Mouse (Mus musculus): ENCODE data around the gene Pcnx2. TPM values are rescaled to one million over a fixed set of nuclear protein-coding genes. Genes with fewer than 3 reads are reported as not detected.

Gene Pcnx2
- polyA plus RNA-seq, 1 experiment from 2014 or later: 5.6 TPM

DNA sequence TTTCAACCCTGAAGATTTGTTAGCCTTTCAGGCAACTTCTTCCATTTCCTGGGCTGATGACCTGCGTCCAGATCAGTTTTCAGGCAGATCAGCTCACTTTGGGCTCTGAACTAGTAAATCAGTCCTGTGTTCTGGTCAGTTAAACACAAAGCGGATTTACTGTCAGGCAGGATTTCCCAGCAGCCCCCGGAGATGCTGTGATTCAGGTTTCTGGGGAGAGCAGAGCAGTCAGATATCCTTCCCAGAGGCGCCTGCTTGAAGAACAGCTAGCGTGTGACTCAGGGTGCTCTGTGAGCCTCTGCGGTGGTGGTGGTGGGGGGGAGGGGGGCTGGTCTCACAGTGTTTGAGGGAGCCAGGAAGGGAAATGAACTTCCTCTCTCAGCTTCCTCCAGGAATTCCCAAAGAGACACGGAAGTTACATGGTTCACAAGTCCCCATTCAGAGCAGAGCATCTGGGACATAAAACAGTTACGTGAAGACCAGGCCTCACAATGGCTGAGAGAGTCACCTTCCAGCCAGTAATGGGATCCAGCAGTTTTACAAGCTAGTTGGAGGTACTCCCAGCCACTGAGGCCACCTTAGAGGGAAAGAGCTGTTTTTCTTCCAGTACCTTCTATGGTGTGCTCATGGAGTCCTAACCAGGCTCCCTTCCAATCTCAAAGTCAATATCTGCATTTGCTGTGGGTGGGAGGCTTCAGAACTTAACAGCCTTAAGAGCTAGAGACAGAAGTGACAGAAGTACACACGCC, 25.4 kb downstream of the Pcnx2 start:
- H3K36me3 ChIP-seq (ENCODE audit: control insufficient read depth, insufficient read depth): no peaks in the 10 kb centered on the region

DNA sequence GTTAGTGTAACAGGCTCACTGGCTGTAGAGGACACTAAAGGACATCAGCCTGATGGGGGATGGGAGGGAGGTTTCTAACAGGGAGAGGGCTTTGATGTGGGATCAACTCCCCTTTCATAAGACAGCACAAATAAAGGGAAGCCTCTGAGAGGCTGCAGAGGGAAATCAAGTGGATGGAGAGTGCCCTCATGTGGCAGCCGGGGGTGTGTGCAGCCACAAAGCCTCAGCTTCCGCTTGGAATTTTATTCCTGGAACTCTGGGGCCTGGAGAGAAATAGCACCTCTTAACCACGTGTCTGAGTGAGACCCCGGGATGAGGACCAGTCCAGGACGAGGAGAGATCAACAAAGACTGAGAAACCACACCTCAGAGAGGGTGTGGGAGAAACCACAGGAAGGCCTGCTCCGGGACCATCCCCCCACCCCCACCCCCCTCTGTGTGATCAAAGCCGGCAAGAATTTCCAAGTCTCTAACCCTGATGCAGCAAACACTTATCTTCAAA, 27.2 kb downstream of the Pcnx2 start:
- Histone ChIP-seq H3K36me3 (ENCODE audit: control insufficient read depth, insufficient read depth) (no peaks in the 10 kb centered on the region), H3K4me2 (ENCODE audit: low read length) (no peak overlapping the region), H3K4me3 (replicated peaks; ENCODE audit: low read length) (no peak overlapping the region), H3K4me1 (replicated peaks; ENCODE audit: control insufficient read depth, insufficient read depth, low read length) (peaks cover 13% of the 10 kb centered on the region; the same call in 1 of the 2 replicates), H3K9me3 (ENCODE audit: control insufficient read depth, low read length) (no peaks in the 10 kb centered on the region), H3K27me3 (replicated peaks; ENCODE audit: control insufficient read depth, insufficient read depth, low read length) (no peaks in the 10 kb centered on the region), H3K27ac (ENCODE audit: low read length) (no peak overlapping the region), H3K9ac (replicated peaks; ENCODE audit: low read depth, low read length) (no peak overlapping the region; the same call in 1 of the 2 replicates)
- 6% methylated on average over 7 of the region's 7 CpGs for WGBS
- ATAC-seq: peak; percentile 84

More for the DNA sequence above, 25.4 kb downstream of the Pcnx2 start:
- Histone ChIP-seq H3K4me3 (replicated peaks; ENCODE audit: low read length) (no peak overlapping the region), H3K9me3 (ENCODE audit: control insufficient read depth, low read length) (no peaks in the 10 kb centered on the region), H3K4me1 (replicated peaks; ENCODE audit: control insufficient read depth, insufficient read depth, low read length) (peaks cover 13% of the 10 kb centered on the region; the same call in 1 of the 2 replicates), H3K9ac (replicated peaks; ENCODE audit: low read depth, low read length) (no peak overlapping the region), H3K4me2 (ENCODE audit: low read length) (no peak overlapping the region), H3K27ac (ENCODE audit: low read length) (no peak overlapping the region), H3K27me3 (replicated peaks; ENCODE audit: control insufficient read depth, insufficient read depth, low read length) (no peaks in the 10 kb centered on the region)
- ATAC-seq: no peak
- 88% methylated on average over 9 of the region's 9 CpGs for WGBS

DNA sequence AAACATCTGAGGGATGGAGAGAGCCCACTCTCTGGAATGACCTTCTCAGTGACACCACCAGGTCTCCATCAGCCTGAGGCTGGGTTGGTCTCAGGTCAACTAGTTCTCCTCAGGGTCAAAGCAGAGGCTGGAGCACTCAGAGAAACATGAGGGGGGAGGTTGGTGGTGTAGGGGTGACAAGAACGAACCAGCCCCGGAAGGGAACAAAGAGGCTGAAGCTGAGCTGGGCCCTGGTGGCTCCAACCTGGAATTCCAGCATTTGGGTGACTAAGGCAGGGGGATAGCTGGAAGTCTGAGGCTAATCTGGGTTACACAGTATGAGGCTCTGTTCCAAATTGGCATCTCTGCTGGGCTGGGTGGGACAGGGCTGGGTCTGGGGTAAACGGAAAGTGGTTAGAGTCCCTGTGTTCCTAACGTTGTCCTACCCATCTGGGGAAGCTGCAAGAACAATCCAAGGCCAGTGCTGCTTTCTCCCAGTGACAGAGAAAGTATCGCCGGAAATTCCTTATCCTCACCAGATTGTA, 27.9 kb downstream of the Pcnx2 start:
- Histone ChIP-seq H3K9ac (replicated peaks; ENCODE audit: low read depth, low read length) (no peak overlapping the region; the same call in none of the 2 replicates), H3K27ac (ENCODE audit: low read length) (0 out of 2 replicates have a peak overlapping the region, but pooled peaks have one; percentile 1), H3K4me1 (replicated peaks; ENCODE audit: control insufficient read depth, insufficient read depth, low read length) (peaks cover 13% of the 10 kb centered on the region; the same call in 1 of the 2 replicates), H3K4me2 (ENCODE audit: low read length) (no peak overlapping the region), H3K9me3 (ENCODE audit: control insufficient read depth, low read length) (no peaks in the 10 kb centered on the region), H3K4me3 (replicated peaks; ENCODE audit: low read length) (no peak overlapping the region), H3K36me3 (ENCODE audit: control insufficient read depth, insufficient read depth) (no peaks in the 10 kb centered on the region), H3K27me3 (replicated peaks; ENCODE audit: control insufficient read depth, insufficient read depth, low read length) (no peaks in the 10 kb centered on the region)
- WGBS: 40% methylated on average over 6 of the region's 6 CpGs
- 0 out of 2 replicates have a peak, but pooled peaks have one; percentile 27 for ATAC-seq

DNA sequence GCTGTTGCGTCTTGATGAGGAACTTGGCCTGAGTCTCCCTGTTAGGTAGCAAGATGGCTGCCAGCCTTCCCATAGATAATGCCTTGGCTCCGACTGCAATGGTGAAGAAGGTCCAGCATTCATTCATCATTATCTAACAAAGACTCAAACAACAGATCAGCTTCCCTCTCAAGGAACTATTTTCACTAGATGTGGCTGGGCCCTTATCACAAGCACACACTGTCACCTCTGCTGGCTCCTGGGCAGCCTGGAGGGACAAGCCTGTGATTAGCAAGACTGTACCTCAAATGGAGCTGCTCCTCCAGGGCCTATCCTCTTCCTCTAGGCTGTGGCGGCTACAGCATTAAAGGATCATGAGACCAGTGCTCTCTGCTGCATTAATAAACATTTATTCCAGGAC, 28.4 kb downstream of the Pcnx2 start:
- Histone ChIP-seq H3K27me3 (replicated peaks; ENCODE audit: control insufficient read depth, insufficient read depth, low read length) (no peaks in the 10 kb centered on the region), H3K9ac (replicated peaks; ENCODE audit: low read depth, low read length) (no peak overlapping the region), H3K36me3 (ENCODE audit: control insufficient read depth, insufficient read depth) (no peaks in the 10 kb centered on the region), H3K4me2 (ENCODE audit: low read length) (no peak overlapping the region), H3K27ac (ENCODE audit: low read length) (no peak overlapping the region), H3K4me3 (replicated peaks; ENCODE audit: low read length) (no peak overlapping the region), H3K4me1 (replicated peaks; ENCODE audit: control insufficient read depth, insufficient read depth, low read length) (peaks cover 13% of the 10 kb centered on the region; the same call in 1 of the 2 replicates), H3K9me3 (ENCODE audit: control insufficient read depth, low read length) (no peaks in the 10 kb centered on the region)
- no peak for ATAC-seq
- 85% methylated on average over 3 of the region's 3 CpGs for WGBS

DNA sequence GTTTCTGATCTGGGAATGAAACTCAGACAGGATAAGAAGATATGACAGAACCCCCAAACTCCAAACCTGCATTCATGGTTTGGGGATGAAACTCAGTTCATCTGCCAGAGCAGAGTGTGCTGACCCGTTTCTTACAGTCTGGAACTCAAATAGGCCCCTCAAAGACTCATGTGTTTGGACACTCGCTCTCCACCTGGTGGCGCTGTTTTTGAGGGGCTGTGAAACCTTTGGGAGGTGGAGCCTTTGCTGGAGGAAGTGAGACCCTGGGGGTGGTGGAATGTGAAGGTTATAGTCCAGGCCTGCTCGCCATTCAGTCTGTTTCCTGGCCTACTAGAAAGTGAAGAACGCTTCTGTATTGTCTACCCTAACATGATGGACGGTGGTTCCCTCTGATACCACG, 29.6 kb downstream of the Pcnx2 start:
- whole genome bisulfite sequencing: 70% methylated on average over 7 of the region's 7 CpGs
- Histone ChIP-seq H3K9me3 (ENCODE audit: control insufficient read depth, low read length) (no peaks in the 10 kb centered on the region), H3K4me1 (replicated peaks; ENCODE audit: control insufficient read depth, insufficient read depth, low read length) (peaks cover 13% of the 10 kb centered on the region; the same call in 1 of the 2 replicates), H3K36me3 (ENCODE audit: control insufficient read depth, insufficient read depth) (no peaks in the 10 kb centered on the region), H3K4me2 (ENCODE audit: low read length) (no peak overlapping the region), H3K27me3 (replicated peaks; ENCODE audit: control insufficient read depth, insufficient read depth, low read length) (no peaks in the 10 kb centered on the region), H3K9ac (replicated peaks; ENCODE audit: low read depth, low read length) (no peak overlapping the region), H3K4me3 (replicated peaks; ENCODE audit: low read length) (no peak overlapping the region), H3K27ac (ENCODE audit: low read length) (no peak overlapping the region)
- no peak for ATAC-seq

DNA sequence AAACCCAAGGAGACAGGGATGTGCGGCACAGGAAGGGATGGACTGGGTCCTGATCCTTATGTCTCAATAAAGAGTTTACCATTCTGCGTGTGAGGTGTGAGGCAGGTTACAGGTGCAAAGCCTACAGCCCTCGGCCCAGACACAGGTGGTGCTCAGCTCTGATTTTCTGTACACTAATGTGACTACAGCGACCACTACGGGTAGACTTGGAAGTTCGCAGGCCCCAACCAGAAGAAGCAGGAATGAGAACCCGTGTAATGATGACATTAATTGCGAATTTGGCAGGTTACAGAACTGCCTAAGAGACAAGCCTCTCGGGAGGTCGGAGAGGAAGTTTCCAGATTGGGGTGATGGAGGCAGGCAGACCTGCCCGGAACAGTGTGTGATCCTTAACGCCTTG, 32.0 kb downstream of the Pcnx2 start:
- H3K9ac ChIP-seq (replicated peaks; ENCODE audit: low read depth, low read length): no peak overlapping the region
- no peaks in the 10 kb centered on the region for H3K27me3 ChIP-seq (replicated peaks; ENCODE audit: control insufficient read depth, insufficient read depth, low read length)
- H3K36me3 ChIP-seq (ENCODE audit: control insufficient read depth, insufficient read depth): no peaks in the 10 kb centered on the region
- no peak overlapping the region for H3K27ac ChIP-seq (ENCODE audit: low read length)
- no peaks in the 10 kb centered on the region for H3K9me3 ChIP-seq (ENCODE audit: control insufficient read depth, low read length)
- H3K4me1 ChIP-seq (replicated peaks; ENCODE audit: control insufficient read depth, insufficient read depth, low read length): peaks cover 13% of the 10 kb centered on the region; the same call in 1 of the 2 replicates
- 80% methylated on average over 12 of the region's 12 CpGs for WGBS
- no peak overlapping the region for H3K4me2 ChIP-seq (ENCODE audit: low read length)
- H3K4me3 ChIP-seq (replicated peaks; ENCODE audit: low read length): no peak overlapping the region
- ATAC-seq: no peak

DNA sequence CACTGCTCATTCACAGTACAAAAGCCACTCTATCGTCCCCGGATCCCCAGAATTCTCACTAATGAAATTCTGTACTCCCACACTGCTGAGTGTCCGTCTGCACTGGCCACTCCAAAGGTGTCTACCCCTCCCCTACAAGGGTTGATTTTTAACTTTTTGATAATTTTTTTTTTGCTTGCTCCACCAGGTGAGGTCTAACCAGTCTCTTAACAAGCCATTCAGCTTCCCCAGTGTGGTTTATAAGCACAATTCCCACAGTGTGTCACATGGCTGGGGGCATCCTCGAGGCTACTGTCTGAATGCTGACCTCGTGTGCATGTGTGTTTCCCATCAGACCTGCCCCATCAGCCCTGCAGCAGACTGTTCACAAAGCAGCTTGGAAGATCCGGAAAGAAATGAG, 40.9 kb downstream of the Pcnx2 start:
- H3K4me1 ChIP-seq (replicated peaks; ENCODE audit: control insufficient read depth, insufficient read depth, low read length): no peaks in the 10 kb centered on the region
- H3K4me3 ChIP-seq (replicated peaks; ENCODE audit: low read length): no peak overlapping the region
- no peaks in the 10 kb centered on the region for H3K9me3 ChIP-seq (ENCODE audit: control insufficient read depth, low read length)
- 62% methylated on average over 6 of the region's 6 CpGs for WGBS
- no peaks in the 10 kb centered on the region for H3K27me3 ChIP-seq (replicated peaks; ENCODE audit: control insufficient read depth, insufficient read depth, low read length)
- no peak overlapping the region for H3K27ac ChIP-seq (ENCODE audit: low read length)
- no peak overlapping the region for H3K9ac ChIP-seq (replicated peaks; ENCODE audit: low read depth, low read length)
- H3K36me3 ChIP-seq (ENCODE audit: control insufficient read depth, insufficient read depth): no peaks in the 10 kb centered on the region; the same call in 1 of the 2 replicates
- no peak overlapping the region for H3K4me2 ChIP-seq (ENCODE audit: low read length)
- ATAC-seq: no peak

DNA sequence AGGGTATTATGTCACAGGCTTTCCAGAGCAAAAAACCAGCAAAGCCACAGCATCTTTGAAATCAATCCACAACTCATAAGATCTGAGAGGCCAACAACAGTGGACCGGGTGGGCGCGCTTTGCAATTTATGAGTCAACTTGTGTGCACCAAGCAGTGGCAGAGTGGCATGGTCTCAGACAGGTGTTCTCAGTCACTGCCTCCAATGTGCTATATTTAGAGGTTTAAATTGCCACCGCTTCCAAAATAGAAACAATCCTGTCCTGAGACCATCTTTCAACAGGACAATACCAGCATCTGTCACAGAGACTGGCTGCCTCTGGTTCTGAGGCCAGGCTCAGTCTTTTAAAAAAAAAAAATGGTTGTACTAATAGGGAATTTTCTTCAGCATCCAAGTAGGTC, 42.0 kb downstream of the Pcnx2 start:
- no peaks in the 10 kb centered on the region for H3K9me3 ChIP-seq (ENCODE audit: control insufficient read depth, low read length)
- WGBS: 80% methylated on average over 4 of the region's 4 CpGs
- no peaks in the 10 kb centered on the region; the same call in 1 of the 2 replicates for H3K36me3 ChIP-seq (ENCODE audit: control insufficient read depth, insufficient read depth)
- no peak overlapping the region for H3K27ac ChIP-seq (ENCODE audit: low read length)
- H3K27me3 ChIP-seq (replicated peaks; ENCODE audit: control insufficient read depth, insufficient read depth, low read length): no peaks in the 10 kb centered on the region
- H3K4me1 ChIP-seq (replicated peaks; ENCODE audit: control insufficient read depth, insufficient read depth, low read length): no peaks in the 10 kb centered on the region
- H3K4me3 ChIP-seq (replicated peaks; ENCODE audit: low read length): no peak overlapping the region
- no peak for ATAC-seq
- no peak overlapping the region for H3K4me2 ChIP-seq (ENCODE audit: low read length)
- no peak overlapping the region for H3K9ac ChIP-seq (replicated peaks; ENCODE audit: low read depth, low read length)

DNA sequence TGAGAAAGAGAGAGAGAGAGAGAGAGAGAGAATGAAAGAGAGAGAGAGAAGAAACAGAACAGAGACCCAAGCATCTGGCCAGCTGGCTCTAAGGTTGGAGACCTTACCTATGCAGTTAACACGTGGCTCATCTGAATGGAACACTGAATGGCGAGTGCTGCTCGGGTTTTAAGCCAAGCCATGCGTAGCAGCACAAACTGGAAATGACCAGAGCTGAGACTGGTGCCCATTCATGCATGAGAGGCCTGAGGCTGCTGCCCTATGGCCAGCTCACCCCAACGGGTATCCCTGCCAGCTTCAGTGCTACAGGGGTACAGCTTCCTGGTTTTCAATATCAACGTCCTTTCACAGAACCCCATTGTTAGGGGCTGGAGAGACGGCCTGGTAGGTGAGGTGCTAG, 43.7 kb downstream of the Pcnx2 start:
- H3K4me1 ChIP-seq (replicated peaks; ENCODE audit: control insufficient read depth, insufficient read depth, low read length): no peaks in the 10 kb centered on the region
- no peaks in the 10 kb centered on the region; the same call in 1 of the 2 replicates for H3K36me3 ChIP-seq (ENCODE audit: control insufficient read depth, insufficient read depth)
- no peak overlapping the region for H3K4me2 ChIP-seq (ENCODE audit: low read length)
- ATAC-seq: no peak
- no peak overlapping the region for H3K4me3 ChIP-seq (replicated peaks; ENCODE audit: low read length)
- H3K9ac ChIP-seq (replicated peaks; ENCODE audit: low read depth, low read length): no peak overlapping the region
- H3K27ac ChIP-seq (ENCODE audit: low read length): no peak overlapping the region
- 62% methylated on average over 7 of the region's 7 CpGs for whole genome bisulfite sequencing
- no peaks in the 10 kb centered on the region for H3K27me3 ChIP-seq (replicated peaks; ENCODE audit: control insufficient read depth, insufficient read depth, low read length)
- no peaks in the 10 kb centered on the region for H3K9me3 ChIP-seq (ENCODE audit: control insufficient read depth, low read length)

All from forebrain, embryonic 16.5 days (tissue).